ENCODE assay signal across 8 mouse cellular contexts in the genomic region with DNA sequence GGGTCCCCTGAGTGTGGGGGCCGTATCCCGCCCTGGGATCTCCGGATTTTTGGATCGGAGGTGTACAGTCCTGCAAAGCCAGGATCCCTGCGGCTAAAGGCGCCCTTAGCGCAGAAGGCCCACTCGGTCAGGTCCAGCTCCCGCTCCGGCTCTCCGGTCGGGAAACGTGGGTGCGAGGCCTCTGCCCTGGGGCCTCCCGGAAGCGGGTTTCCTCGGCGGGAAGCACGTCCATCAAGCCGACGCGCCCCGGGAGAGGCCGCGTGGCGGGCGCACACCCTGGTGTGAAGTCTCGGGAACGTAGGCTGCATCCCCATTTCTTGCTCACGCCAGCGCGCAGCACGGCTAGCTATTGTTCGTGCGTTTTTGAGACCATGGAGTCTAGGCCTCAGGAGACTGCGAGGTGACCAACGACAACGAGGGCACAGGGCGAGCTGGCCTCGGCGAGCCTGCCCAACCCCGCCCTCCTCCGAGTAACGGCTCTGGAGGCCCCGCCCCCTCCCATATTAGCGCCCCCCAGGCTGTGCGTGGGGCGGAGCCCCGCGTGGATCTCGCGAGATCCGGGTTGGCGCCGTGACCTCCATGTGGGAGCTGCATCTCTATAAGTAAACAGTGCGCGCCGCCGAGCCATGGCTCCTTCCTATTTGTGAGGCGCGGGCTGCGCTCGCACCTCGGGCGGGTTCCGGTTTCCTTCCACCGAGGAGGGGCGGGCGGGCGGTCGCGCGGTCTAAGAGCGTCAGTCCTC. TPM values are rescaled to one million over a fixed set of nuclear protein-coding genes. Genes with fewer than 3 reads are reported as not detected.
A peak's percentile ranks its signal among the peaks of the same experiment; 100 is the strongest.
DNase-seq lines count a peak whose midpoint lies in the region; ATAC-seq lines count a peak whose summit lies in the region.

Uhrf2 (plus strand) TSS at position 620 of the 742 bp plus-strand sequence.

- H3K27me3 ChIP-seq in forebrain, embryonic 14.5 days (replicated peaks; ENCODE audit: control insufficient read depth, insufficient read depth, low read length): no peaks in the 10 kb centered on the region
- H3K27me3 ChIP-seq in neural tube, embryonic 15.5 days (replicated peaks): no peaks in the 10 kb centered on the region

- H3K9me3 ChIP-seq in forebrain, embryonic 14.5 days (replicated peaks; ENCODE audit: control insufficient read depth, low read length): no peaks in the 10 kb centered on the region
- H3K9me3 ChIP-seq in neural tube, embryonic 15.5 days (replicated peaks): no peaks in the 10 kb centered on the region

- no peaks in the 10 kb centered on the region for H3K36me3 ChIP-seq in forebrain, embryonic 14.5 days (ENCODE audit: control insufficient read depth, insufficient read depth, low read length)
- no peaks in the 10 kb centered on the region for H3K36me3 ChIP-seq in neural tube, embryonic 15.5 days

- intact Hi-C loops in heart, postnatal 14 days (cut with DNase I): loop anchor here (5.0 kb wide), 2 partner anchors 37 to 223 kb away; partner anchors contain the start of gene 9930021J03Rik

- peak within 1 kb of the TSS; percentile 99 for H3K9ac ChIP-seq in forebrain, embryonic 14.5 days (ENCODE audit: low read length)
- H3K9ac ChIP-seq in neural tube, embryonic 15.5 days (replicated peaks): peak within 1 kb of the TSS; percentile 88

- H3K27ac ChIP-seq in forebrain, embryonic 14.5 days (ENCODE audit: low read depth, low read length): peak within 1 kb of the TSS; percentile 93
- H3K27ac ChIP-seq in neural tube, embryonic 15.5 days (replicated peaks): peak within 1 kb of the TSS; percentile 97

- ATAC-seq in forebrain, embryonic 14.5 days: peak; percentile 97
- ATAC-seq in neural tube, embryonic 15.5 days (ENCODE audit: low FRiP score): peak; percentile 98

- DNase-seq in ES-CJ7 (ENCODE audit: low read depth, low spot score): peak; percentile 93
- peak; percentile 94 for DNase-seq in cerebellum, adult 11 months
- DNase-seq in forebrain, embryonic 14.5 days (ENCODE audit: low spot score): peak; percentile 98
- DNase-seq in heart, postnatal 14 days: peak; percentile 98 to 99
- peak; percentile 96 for DNase-seq in layer of hippocampus, adult 11-12 months (ENCODE audit: low spot score)
- peak; percentile 95 to 96 for DNase-seq in lung, adult 18-20 months
- peak; percentile 96 for DNase-seq in testis, postnatal 14 days (ENCODE audit: low spot score)

- H3K4me1 ChIP-seq in forebrain, embryonic 14.5 days (ENCODE audit: control insufficient read depth, insufficient read depth, low read length): peaks cover 37% of the 10 kb centered on the region
- H3K4me1 ChIP-seq in neural tube, embryonic 15.5 days: peaks cover 41% of the 10 kb centered on the region

- peak within 1 kb of the TSS; percentile 99 for H3K4me3 ChIP-seq in forebrain, embryonic 14.5 days (ENCODE audit: low read depth, low read length)
- peak within 1 kb of the TSS; percentile 98 for H3K4me3 ChIP-seq in neural tube, embryonic 15.5 days (replicated peaks)

- WGBS in forebrain, embryonic 14.5 days: 2% methylated on average over 74 of the region's 74 CpGs
- under 1% methylated on average over 74 of the region's 74 CpGs for WGBS in neural tube, embryonic 15.5 days

- peak within 1 kb of the TSS; percentile 87 for H3K4me2 ChIP-seq in forebrain, embryonic 14.5 days (ENCODE audit: low read length)
- H3K4me2 ChIP-seq in neural tube, embryonic 15.5 days: peak within 1 kb of the TSS; percentile 69

RNA-seq across cellular contexts. Expression of gene Uhrf2, which starts in this region (rescaled TPM):
- polyA plus RNA-seq in forebrain, embryonic 14.5 days (2014; fragmentation: Nextera tagmentation; extraction: Ambion mirVana): 54.6 and 56.6 TPM in 2 replicates
- 10 to 100 TPM; 27.4 to 28.9 TPM for total RNA-seq in heart, postnatal 14 days (2021)
- 44.0 and 51.3 TPM in 2 replicates for polyA plus RNA-seq in neural tube, embryonic 15.5 days (2015; fragmentation: Nextera tagmentation; extraction: Ambion mirVana)

Comparison
In these comparisons a context has a peak if more than half of its experiments do, and no peak if none do; other contexts are left out.
1. Peak in every context shown above with its lines: DNase-seq, ATAC-seq, H3K4me3 ChIP-seq and H3K27ac ChIP-seq.